Mouse (Mus musculus) ES-E14 (cell line): ENCODE measurements at regions not wholly inside any gene's neighbourhood (a gene's known extent, or its start where the extent isn't known, plus 50 kb on each side); places are given as distances from the start of the nearest gene placed in this dataset.

Experiments used
- DNase-seq: peaks from one replicate; pipeline ENCODE4 v3.0.0-alpha.2; 2013; ENCODE audit warnings: low read depth, low spot score
- H3K27ac ChIP-seq: 2 replicates; pipeline ENCODE4 v1.5.1; 2012; ENCODE audit warnings: low read depth, mild to moderate bottlenecking, low read length, moderate library complexity, mixed read lengths; ENCODE audit not compliant: poor library complexity, insufficient read depth, severe bottlenecking
- H3K36me3 ChIP-seq: 2 replicates; pipeline ENCODE4 v1.6.1; 2012; ENCODE audit warnings: mild to moderate bottlenecking, low read length, moderate library complexity, mixed read lengths; ENCODE audit not compliant: control insufficient read depth, poor library complexity, insufficient read depth, severe bottlenecking
- H3K4me1 ChIP-seq, 2 experiments: fragments of 150-350 bp in 1 of 2; sonication (generic) in 1 of 2; 2 replicates each; pipeline ENCODE4 v1.6.1; 2012; ENCODE audit warnings: low read length in 2 of 2, mild to moderate bottlenecking in 1 of 2, mixed read lengths in 1 of 2; ENCODE audit not compliant: control insufficient read depth in 2 of 2, insufficient read depth in 2 of 2, poor library complexity in 1 of 2
- H3K4me3 ChIP-seq, 2 experiments: fragments of 150-350 bp in 1 of 2; sonication (generic) in 1 of 2; 2 replicates each; pipeline ENCODE4 v1.5.1; 2012; ENCODE audit warnings: low read length in 2 of 2, low read depth in 1 of 2, mild to moderate bottlenecking in 1 of 2, mixed read lengths in 1 of 2; ENCODE audit not compliant: insufficient read depth in 1 of 2, poor library complexity in 1 of 2, severe bottlenecking in 1 of 2
- H3K9ac ChIP-seq: 2 replicates; pipeline ENCODE4 v1.6.1; 2012; ENCODE audit warnings: low read depth, mild to moderate bottlenecking, low read length, mixed read lengths; ENCODE audit not compliant: poor library complexity, insufficient read depth, severe bottlenecking
- H3K9me3 ChIP-seq: fragments of 150-350 bp; sonication (generic); 2 replicates; pipeline ENCODE4 v1.6.1; 2012; ENCODE audit warnings: low read depth, mild to moderate bottlenecking, low read length; ENCODE audit not compliant: control insufficient read depth, insufficient read depth
- CHD2 ChIP-seq: IDR thresholded peaks from 2 replicates; pipeline ENCODE4 v1.6.1; 2014; ENCODE audit warnings: mild to moderate bottlenecking, low read depth, low read length, inconsistent platforms
- HCFC1 ChIP-seq: IDR thresholded peaks from 2 replicates; pipeline ENCODE4 v1.6.1; 2012; ENCODE audit warnings: low read length, inconsistent platforms, borderline replicate concordance; ENCODE audit not compliant: insufficient read depth
- MAFK ChIP-seq: IDR thresholded peaks from 2 replicates; pipeline ENCODE4 v1.6.1; 2014; ENCODE audit warnings: mild to moderate bottlenecking, low read depth, low read length, inconsistent platforms; ENCODE audit not compliant: insufficient read depth
- ZC3H11A ChIP-seq: IDR thresholded peaks from 2 replicates; pipeline ENCODE4 v1.6.1; 2012; ENCODE audit warnings: low read depth, mild to moderate bottlenecking, inconsistent platforms, low read length, borderline replicate concordance
- ZNF384 ChIP-seq: IDR thresholded peaks from 2 replicates; pipeline ENCODE4 v1.6.1; 2012; ENCODE audit warnings: low read depth, low read length, inconsistent platforms
- in situ Hi-C, 2 experiments: fragments of 600-800 bp; cut with MboI; formaldehyde crosslinking; loops; one replicate each; pipeline ENCODE4 v1.15.1; 2025; ENCODE audit warnings: low sequenced_read_pairs in 2 of 2, inconsistent platforms in 1 of 2; ENCODE audit not compliant: unreplicated experiment in 2 of 2

DNA sequence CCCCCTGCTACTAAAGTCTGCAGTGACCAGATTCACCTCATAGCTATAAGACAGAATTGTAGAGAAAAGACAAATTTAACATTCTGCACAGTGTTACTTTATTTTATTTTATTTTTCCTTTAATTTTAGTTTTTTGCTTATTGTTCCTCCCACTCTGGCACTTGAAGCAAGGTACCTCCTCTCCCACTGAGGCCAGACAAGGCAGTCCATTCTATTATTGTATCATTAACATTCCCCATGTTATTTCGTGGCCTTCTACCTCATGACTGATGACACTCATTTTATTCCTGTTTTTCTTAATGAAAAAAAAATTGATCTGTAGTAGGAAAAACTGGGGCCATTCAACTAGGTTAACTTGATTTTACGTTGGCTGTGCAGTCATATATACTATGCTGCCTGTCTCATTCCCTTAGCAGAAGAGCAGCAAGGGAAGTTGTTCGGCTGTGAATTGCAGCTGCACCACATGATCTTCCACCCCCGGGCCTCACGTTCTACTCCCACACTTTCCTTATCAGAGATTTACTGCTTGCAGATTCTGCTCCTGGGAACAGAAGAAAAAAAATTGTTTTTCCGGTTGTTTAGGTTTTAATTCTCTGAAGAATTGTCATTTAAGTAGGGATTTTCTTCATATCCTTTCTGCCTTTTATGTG, 76.1 kb upstream of the Gnai1 start:
- TF ChIP-seq ZNF384: no peak
- no peak for TF ChIP-seq CHD2
- no peak for TF ChIP-seq ZC3H11A
- TF ChIP-seq HCFC1: no peak
- no peak for TF ChIP-seq MAFK
- no peak for DNase-seq
- in situ Hi-C loops: loop anchor here in 1 of 2 experiments (25.0 kb wide), 1 partner anchor 349 kb away; no protein-coding TSS in a partner anchor

GRCm38 (mm10) chr5:18434245-18434644, 74.1 kb upstream of the Gnai1 start:
- H3K9me3 ChIP-seq: no peaks in the 10 kb centered on the region
- no peak overlapping the region for H3K27ac ChIP-seq
- H3K4me1 ChIP-seq: no peaks in the 10 kb centered on the region
- H3K9ac ChIP-seq: no peak overlapping the region
- TF ChIP-seq HCFC1: no peak
- no peak for TF ChIP-seq CHD2
- no peak for TF ChIP-seq ZC3H11A
- no peak for TF ChIP-seq MAFK
- no peak for TF ChIP-seq ZNF384
- H3K36me3 ChIP-seq: no peaks in the 10 kb centered on the region
- in situ Hi-C loops: loop anchor here in 1 of 2 experiments (25.0 kb wide), 1 partner anchor 347 kb away; no protein-coding TSS in a partner anchor
- H3K4me3 ChIP-seq: no peak overlapping the region
- DNase-seq: no peak

More for the DNA sequence above, 76.1 kb upstream of the Gnai1 start:
- Histone ChIP-seq H3K27ac (no peak overlapping the region), H3K4me1 (no peaks in the 10 kb centered on the region), H3K36me3 (no peaks in the 10 kb centered on the region), H3K4me3 (no peak overlapping the region), H3K9me3 (no peaks in the 10 kb centered on the region), H3K9ac (no peak overlapping the region)

- H3K27ac ChIP-seq: no peak overlapping the region
- no peak overlapping the region for H3K4me3 ChIP-seq
- in situ Hi-C loops: loop anchor here in 1 of 2 experiments (25.0 kb wide), 1 partner anchor 346 kb away; no protein-coding TSS in a partner anchor
- H3K36me3 ChIP-seq: no peaks in the 10 kb centered on the region
- H3K9ac ChIP-seq: no peak overlapping the region
- H3K4me1 ChIP-seq: no peaks in the 10 kb centered on the region
- no peak for DNase-seq
- no peaks in the 10 kb centered on the region for H3K9me3 ChIP-seq
- TF ChIP-seq MAFK: no peak
- no peak for TF ChIP-seq ZNF384
- TF ChIP-seq ZC3H11A: no peak
- TF ChIP-seq CHD2: no peak
- no peak for TF ChIP-seq HCFC1
Observed at GRCm38 (mm10) chr5:18433287-18433686, 73.1 kb upstream of the Gnai1 start.

DNA sequence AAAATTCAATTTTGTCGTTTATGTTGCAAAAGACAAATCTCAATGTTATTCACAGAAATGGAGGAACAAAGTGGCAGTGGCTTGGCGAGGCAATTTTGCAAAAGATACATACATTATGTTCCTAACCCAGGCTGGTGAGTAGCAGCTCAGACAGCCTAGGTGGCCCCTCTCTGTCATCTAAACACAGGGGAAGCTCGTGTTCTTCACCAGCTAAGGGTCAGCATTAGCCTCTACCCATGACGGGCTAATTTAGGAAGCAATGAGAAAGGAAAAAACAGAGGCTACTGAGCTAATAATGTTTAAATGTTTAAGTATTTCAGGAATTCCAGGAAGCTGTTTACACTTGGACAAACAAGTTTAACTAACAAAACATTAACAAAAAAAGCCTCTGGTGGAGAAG, 64.9 kb upstream of the Gnai1 start:
- no peak overlapping the region for H3K27ac ChIP-seq
- no peak for DNase-seq
- no peak for TF ChIP-seq ZC3H11A
- no peak for TF ChIP-seq HCFC1
- no peak for TF ChIP-seq MAFK
- no peak for TF ChIP-seq CHD2
- no peak for TF ChIP-seq ZNF384
- H3K9me3 ChIP-seq: no peaks in the 10 kb centered on the region
- in situ Hi-C loops: loop anchor here in 1 of 2 experiments (25.0 kb wide), 1 partner anchor 338 kb away; no protein-coding TSS in a partner anchor
- H3K9ac ChIP-seq: no peak overlapping the region
- no peaks in the 10 kb centered on the region for H3K4me1 ChIP-seq
- no peak overlapping the region for H3K4me3 ChIP-seq
- no peaks in the 10 kb centered on the region for H3K36me3 ChIP-seq
